Mouse (Mus musculus): ENCODE measurements around the gene Olfr456.
"Not testable (repeated sequence)": the region's sequence is repeated elsewhere in the genome, so short reads cannot be mapped to it uniquely, and the experiment has no call there.

Olfr456 gene

GRCm38 (mm10) chr6:42487114-42487513 lies at the start of gene Olfr456:
TSS of gene Olfr456 (minus strand) at chr6:42487214.
- no peak for DNase-seq (ENCODE audit: low read depth)

- no peak for DNase-seq (ENCODE audit: low read depth)
Measured at GRCm38 (mm10) chr6:42513461-42513860, 26.4 kb upstream of the Olfr456 start.

GRCm38 (mm10) chr6:42509311-42509710 lies 22.3 kb upstream of the Olfr456 start:
- DNase-seq (ENCODE audit: low read depth): no peak

GRCm38 (mm10) chr6:42503478-42503877 lies 16.5 kb upstream of the Olfr456 start:
- DNase-seq (ENCODE audit: low read depth): no peak

- no peak for DNase-seq (ENCODE audit: low read depth)
Measured at GRCm38 (mm10) chr6:42489731-42490130, 2.7 kb upstream of the Olfr456 start.

GRCm38 (mm10) chr6:42484633-42485032 lies 2.4 kb downstream of the Olfr456 start:
- DNase-seq (ENCODE audit: low read depth): no peak

- no peak for DNase-seq (ENCODE audit: low read depth)
Measured at GRCm38 (mm10) chr6:42476235-42476634, 10.8 kb downstream of the Olfr456 start, which contains the start of gene Olfr457. TSS of gene Olfr457 (minus strand) at chr6:42476335.

- not testable (repeated sequence) for DNase-seq (ENCODE audit: low read depth)
Measured at GRCm38 (mm10) chr6:42471298-42471697, 15.7 kb downstream of the Olfr456 start.

GRCm38 (mm10) chr6:42470542-42470941 lies 16.5 kb downstream of the Olfr456 start:
- peak; percentile 7 for DNase-seq (ENCODE audit: low read depth)

- no peak for DNase-seq (ENCODE audit: low read depth)
Measured at GRCm38 (mm10) chr6:42465096-42465495, 21.9 kb downstream of the Olfr456 start, which contains the start of gene Olfr458. TSS of gene Olfr458 (minus strand) at chr6:42465196.

GRCm38 (mm10) chr6:42447381-42447780 lies 39.6 kb downstream of the Olfr456 start:
- no peak for DNase-seq (ENCODE audit: low read depth)

- DNase-seq (ENCODE audit: low read depth): no peak
Measured at GRCm38 (mm10) chr6:42444491-42444890, 42.5 kb downstream of the Olfr456 start.

GRCm38 (mm10) chr6:42441395-42441794 lies 45.6 kb downstream of the Olfr456 start:
- DNase-seq (ENCODE audit: low read depth): no peak

Measured in 416B (cell line).